Mouse (Mus musculus) embryonic facial prominence, embryonic 11.5 days (tissue): ENCODE measurements at regions not wholly inside any gene's neighbourhood (a gene's known extent, or its start where the extent isn't known, plus 50 kb on each side); places are given as distances from the start of the nearest gene placed in this dataset.
"Not testable (repeated sequence)": the region's sequence is repeated elsewhere in the genome, so short reads cannot be mapped to it uniquely, and the experiment has no call there.

Experiments
- ATAC-seq: fragments of 200-750 bp; cut with Nextera tagmentation; replicated peaks from 2 replicates; pipeline ENCODE4 v1.8.0; 2017; ENCODE audit warnings: low read depth; ENCODE audit not compliant: insufficient number of reproducible peaks, low FRiP score, low TSS enrichment
- DNase-seq: peaks from one replicate; pipeline ENCODE4 v3.0.0-alpha.2; 2015; ENCODE audit warnings: low spot score
- H3K27ac ChIP-seq: fragments of 300-500 bp; sonication (generic); replicated peaks from 2 replicates; pipeline ENCODE4 v1.5.1; 2014; ENCODE audit warnings: mild to moderate bottlenecking, low read depth, low read length, control low read depth
- H3K27me3 ChIP-seq: fragments of 300-500 bp; sonication (generic); 2 replicates; pipeline ENCODE4 v1.6.1; 2014; ENCODE audit warnings: mild to moderate bottlenecking, low read length, moderate library complexity, mixed read lengths; ENCODE audit not compliant: control insufficient read depth, insufficient read depth
- H3K36me3 ChIP-seq: fragments of 300-500 bp; sonication (generic); replicated peaks from 2 replicates; pipeline ENCODE4 v1.6.1; 2014; ENCODE audit warnings: low read depth, mild to moderate bottlenecking, low read length, moderate library complexity, mixed read lengths; ENCODE audit not compliant: control insufficient read depth, insufficient read depth
- H3K4me1 ChIP-seq: fragments of 300-500 bp; sonication (generic); 2 replicates; pipeline ENCODE4 v1.6.1; 2014; ENCODE audit warnings: low read length, mixed read lengths; ENCODE audit not compliant: control insufficient read depth, insufficient read depth
- H3K4me2 ChIP-seq: fragments of 300-500 bp; sonication (generic); 2 replicates; pipeline ENCODE4 v1.6.1; 2014; ENCODE audit warnings: low read depth, mild to moderate bottlenecking, control low read depth, low read length, moderate library complexity
- H3K4me3 ChIP-seq: fragments of 300-500 bp; sonication (generic); 2 replicates; pipeline ENCODE4 v1.5.1; 2014; ENCODE audit warnings: low read depth, low read length, control low read depth
- H3K9ac ChIP-seq: fragments of 300-500 bp; sonication (generic); replicated peaks from 2 replicates; pipeline ENCODE4 v1.6.1; 2014; ENCODE audit warnings: mild to moderate bottlenecking, control low read depth, low read length
- H3K9me3 ChIP-seq: fragments of 300-500 bp; sonication (generic); replicated peaks from 2 replicates; pipeline ENCODE4 v1.6.1; 2016; ENCODE audit warnings: mild to moderate bottlenecking, low read length, inconsistent platforms, mixed read lengths; ENCODE audit not compliant: control insufficient read depth
- WGBS: fragments of 180-500 bp; shearing (Covaris S2); extraction: QIAGEN DNeasy Blood & Tissue Kit; methylation state at CpG from one replicate; pipeline ENCODE4 v1.1.7; 2014; 5-methylcytosine and 5-hydroxymethylcytosine counted together

DNA sequence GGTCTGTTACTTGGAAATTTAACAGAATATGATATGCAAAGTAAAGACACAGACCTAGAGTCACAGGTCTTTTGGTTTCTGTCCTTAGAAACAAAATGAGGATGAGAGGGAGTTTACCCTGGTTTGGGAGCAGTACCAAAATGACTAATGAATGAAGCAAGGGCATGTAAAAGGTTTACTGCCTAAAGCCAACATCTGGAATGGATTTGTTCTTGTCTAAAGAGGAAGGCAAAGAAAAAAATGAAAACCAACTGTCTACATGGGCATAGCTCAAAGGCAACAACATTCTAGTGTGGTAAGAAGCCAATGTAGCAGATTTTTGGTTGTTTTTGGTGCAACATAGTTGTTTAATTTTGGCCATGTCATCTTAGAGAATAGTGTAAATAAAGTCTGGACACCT, 203.5 kb upstream of the Diaph2 start:
- DNase-seq (peak; percentile 57), ATAC-seq (no peak)
- Histone ChIP-seq H3K36me3 (no peaks in the 10 kb centered on the region), H3K27ac (no peak overlapping the region), H3K4me2 (no peak overlapping the region), H3K4me1 (no peaks in the 10 kb centered on the region), H3K9me3 (no peaks in the 10 kb centered on the region), H3K27me3 (no peaks in the 10 kb centered on the region), H3K4me3 (no peak overlapping the region), H3K9ac (no peak overlapping the region)

DNA sequence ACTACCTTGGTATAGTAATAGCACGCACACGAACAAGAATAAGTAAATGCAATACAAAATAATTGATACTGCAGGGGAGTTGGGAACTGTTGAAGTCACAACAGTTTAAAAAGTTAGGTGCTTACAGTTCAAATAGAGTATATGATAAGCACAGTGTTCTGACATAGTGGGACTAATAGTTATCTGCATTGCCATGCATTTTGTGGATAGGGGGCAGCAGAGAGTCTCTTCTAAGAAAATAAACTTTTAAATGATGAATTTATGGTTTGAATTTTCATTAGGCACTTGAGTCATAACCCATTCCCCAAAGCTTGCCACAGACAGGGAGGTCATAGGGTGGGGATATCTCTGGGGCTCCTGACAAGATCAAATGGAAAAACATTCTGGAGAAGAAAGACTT, 201.9 kb upstream of the Diaph2 start:
- no peaks in the 10 kb centered on the region for H3K36me3 ChIP-seq
- 89% methylated on average over 2 of the region's 2 CpGs for WGBS
- DNase-seq (peak; percentile 50), ATAC-seq (no peak)
- H3K4me1 ChIP-seq = no peaks in the 10 kb centered on the region
- H3K27ac ChIP-seq = no peak overlapping the region
- no peak overlapping the region for H3K4me2 ChIP-seq
- no peaks in the 10 kb centered on the region for H3K27me3 ChIP-seq
- H3K4me3 ChIP-seq = no peak overlapping the region
- no peaks in the 10 kb centered on the region for H3K9me3 ChIP-seq
- H3K9ac ChIP-seq = no peak overlapping the region

DNA sequence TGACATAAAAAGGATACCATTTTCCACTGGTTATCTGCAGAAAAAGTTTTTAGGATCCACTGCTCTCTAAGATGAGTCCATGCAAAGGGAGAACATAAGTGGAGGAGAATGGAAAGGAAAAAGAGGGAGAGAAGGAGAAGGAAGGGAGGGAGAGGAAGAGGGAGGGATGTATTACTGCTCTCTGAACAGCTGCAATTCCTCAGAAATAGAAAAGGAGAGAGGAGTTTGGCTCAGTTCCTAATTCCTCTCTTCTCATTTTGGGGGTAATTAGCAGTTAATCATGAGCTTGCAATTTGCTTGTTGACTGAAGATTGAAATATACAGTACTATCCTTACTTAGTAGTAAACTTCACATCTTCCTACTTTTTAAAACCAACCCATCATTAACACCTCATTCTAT, 193.5 kb upstream of the Diaph2 start:
- Histone ChIP-seq H3K4me3 (no peak overlapping the region), H3K27ac (no peak overlapping the region), H3K4me1 (no peaks in the 10 kb centered on the region), H3K9me3 (no peaks in the 10 kb centered on the region), H3K4me2 (no peak overlapping the region), H3K27me3 (no peaks in the 10 kb centered on the region), H3K36me3 (no peaks in the 10 kb centered on the region), H3K9ac (no peak overlapping the region)
- ATAC-seq = no peak
- DNase-seq = no peak

DNA sequence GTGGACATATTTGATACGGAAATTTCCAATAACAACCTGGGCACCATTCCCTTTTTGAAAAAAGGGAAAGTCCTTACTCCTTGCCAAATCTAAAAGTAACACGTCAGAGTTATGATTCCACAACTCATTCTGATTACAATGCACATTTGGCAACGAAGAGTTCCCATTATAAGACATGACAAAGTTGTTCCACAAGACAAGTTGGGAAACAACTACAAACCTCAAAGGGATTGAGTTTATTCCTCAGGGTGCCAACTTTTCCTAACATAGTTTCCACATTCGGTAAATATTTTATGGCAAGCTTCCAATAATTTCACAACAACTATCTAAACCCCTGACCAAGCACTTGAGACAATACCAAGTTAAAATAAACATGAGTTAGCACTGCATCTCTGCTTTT, 150.1 kb upstream of the Diaph2 start:
- Histone ChIP-seq H3K36me3 (no peaks in the 10 kb centered on the region), H3K4me3 (no peak overlapping the region), H3K27ac (no peak overlapping the region), H3K9me3 (no peaks in the 10 kb centered on the region), H3K4me1 (no peaks in the 10 kb centered on the region), H3K27me3 (no peaks in the 10 kb centered on the region), H3K9ac (no peak overlapping the region), H3K4me2 (no peak overlapping the region)
- ATAC-seq (no peak), DNase-seq (no peak)
- 83% methylated on average over 4 of the region's 4 CpGs for WGBS

DNA sequence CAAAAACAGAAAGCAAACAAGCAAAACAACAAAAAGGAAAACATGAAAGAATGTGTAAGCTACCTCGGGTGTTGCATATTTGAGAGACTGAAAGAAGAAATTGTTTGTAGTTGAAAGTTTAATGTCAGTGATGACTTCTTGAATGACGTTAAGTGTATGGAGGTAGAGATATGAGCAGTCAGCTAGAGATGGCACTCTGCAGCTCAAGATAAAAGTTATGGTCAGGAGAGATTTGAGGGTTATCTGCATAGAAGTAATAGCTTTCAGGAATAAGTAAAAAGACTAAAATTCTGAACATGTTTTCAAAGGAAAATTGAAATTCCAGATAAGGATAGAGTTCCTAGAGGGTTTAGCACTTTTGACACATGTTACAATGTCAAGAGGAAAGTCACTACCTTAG, 141.7 kb upstream of the Diaph2 start:
- ATAC-seq = no peak
- no peaks in the 10 kb centered on the region for H3K27me3 ChIP-seq
- no peak for DNase-seq
- H3K9me3 ChIP-seq = no peaks in the 10 kb centered on the region
- H3K27ac ChIP-seq = no peak overlapping the region
- no peaks in the 10 kb centered on the region for H3K4me1 ChIP-seq
- WGBS = 66% methylated on average over 2 of the region's 2 CpGs
- no peak overlapping the region for H3K4me3 ChIP-seq
- H3K36me3 ChIP-seq = no peaks in the 10 kb centered on the region
- no peak overlapping the region for H3K9ac ChIP-seq
- H3K4me2 ChIP-seq = no peak overlapping the region

DNA sequence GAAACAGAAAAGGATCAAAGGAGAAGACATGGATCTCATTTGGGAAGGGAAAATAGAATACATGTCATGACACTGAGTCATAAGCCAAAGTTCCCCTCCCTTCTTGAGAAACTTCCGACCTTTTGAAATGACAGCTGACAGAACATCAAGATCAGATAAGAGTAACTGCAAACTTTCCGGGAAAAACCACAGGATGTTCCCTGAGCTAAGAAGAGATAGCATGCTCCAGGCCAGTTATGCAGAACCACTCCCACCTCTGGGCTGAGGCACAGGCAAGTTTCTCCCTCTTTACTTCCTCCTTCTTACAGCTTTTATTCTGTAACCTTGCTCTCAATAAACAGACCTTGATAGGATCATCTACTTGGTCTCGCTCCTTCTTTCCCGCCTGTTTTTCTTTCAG, 138.0 kb upstream of the Diaph2 start:
- not testable (repeated sequence) for H3K36me3 ChIP-seq, H3K27ac ChIP-seq, DNase-seq, H3K4me2 ChIP-seq, H3K4me1 ChIP-seq, H3K4me3 ChIP-seq, ATAC-seq, H3K27me3 ChIP-seq, H3K9ac ChIP-seq, H3K9me3 ChIP-seq
- 83% methylated on average over 4 of the region's 4 CpGs for WGBS

DNA sequence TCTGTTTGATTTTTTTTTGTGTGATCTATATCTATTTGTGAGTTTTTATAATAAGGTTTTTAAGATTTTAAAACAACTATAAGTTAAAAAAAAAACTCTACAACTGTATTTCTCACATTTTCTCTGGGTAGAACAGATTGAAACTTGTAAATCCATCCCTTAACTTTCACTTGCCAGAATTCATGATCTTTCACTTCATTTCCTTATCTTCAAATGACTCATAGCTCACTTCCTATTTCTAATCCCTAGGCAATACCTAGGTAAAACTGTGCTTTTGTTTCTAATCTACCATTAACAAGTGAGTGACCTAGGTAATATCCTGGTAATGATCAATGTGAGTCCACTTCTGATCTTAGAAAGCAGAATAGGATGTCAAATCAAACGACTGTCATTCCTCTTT, 112.5 kb upstream of the Diaph2 start:
- Histone ChIP-seq H3K9ac (no peak overlapping the region), H3K36me3 (no peaks in the 10 kb centered on the region), H3K4me2 (no peak overlapping the region), H3K27me3 (no peaks in the 10 kb centered on the region), H3K4me3 (no peak overlapping the region), H3K4me1 (no peaks in the 10 kb centered on the region), H3K27ac (no peak overlapping the region), H3K9me3 (no peaks in the 10 kb centered on the region)
- ATAC-seq = no peak
- DNase-seq = no peak
- WGBS = 59% methylated on average over 1 of the region's 1 CpGs

DNA sequence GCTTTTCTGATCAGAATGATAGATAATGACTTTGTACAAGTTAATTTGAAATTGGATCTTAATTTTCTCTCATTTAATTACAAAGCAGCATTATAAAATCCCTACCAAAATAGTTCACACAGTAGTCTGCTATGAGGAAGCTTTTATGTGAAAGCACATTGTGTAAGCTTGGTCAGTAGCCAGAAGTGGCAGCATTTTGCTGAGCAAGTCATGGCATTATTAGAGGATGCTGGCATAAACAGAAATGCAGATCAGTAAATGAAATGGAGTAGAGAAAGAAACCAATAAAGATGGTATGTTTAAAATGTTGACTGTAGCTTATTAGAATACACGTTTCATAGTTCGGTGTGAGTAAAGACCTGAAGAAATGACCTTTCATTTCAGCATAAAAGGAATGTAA, 104.4 kb upstream of the Diaph2 start:
- H3K36me3 ChIP-seq = no peaks in the 10 kb centered on the region
- H3K4me3 ChIP-seq = no peak overlapping the region
- no peak overlapping the region for H3K27ac ChIP-seq
- 87% methylated on average over 2 of the region's 2 CpGs for WGBS
- no peaks in the 10 kb centered on the region for H3K9me3 ChIP-seq
- no peaks in the 10 kb centered on the region for H3K27me3 ChIP-seq
- DNase-seq = no peak
- H3K4me1 ChIP-seq = no peaks in the 10 kb centered on the region
- ATAC-seq = no peak
- no peak overlapping the region for H3K9ac ChIP-seq
- H3K4me2 ChIP-seq = no peak overlapping the region

DNA sequence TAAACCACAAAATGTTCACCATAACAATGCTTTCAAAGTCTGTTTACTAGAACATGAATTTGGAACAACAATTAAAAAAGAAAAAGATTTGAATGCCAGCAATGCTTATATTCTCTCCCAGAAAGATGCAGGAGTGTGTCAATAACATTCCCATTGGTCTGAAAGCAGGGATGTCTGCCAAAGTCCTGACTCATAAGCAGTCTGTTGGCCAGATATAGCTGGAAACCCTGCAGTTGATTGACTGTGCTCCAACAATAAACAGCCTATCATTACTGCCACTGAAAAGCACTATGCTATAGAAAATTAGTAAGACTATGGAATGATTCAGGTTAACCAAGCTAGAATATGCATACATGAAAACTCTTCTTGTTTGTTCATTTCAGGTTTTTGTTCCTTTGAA, 92.6 kb upstream of the Diaph2 start:
- no peaks in the 10 kb centered on the region for H3K9me3 ChIP-seq
- H3K4me2 ChIP-seq = no peak overlapping the region
- ATAC-seq = no peak
- H3K27ac ChIP-seq = no peak overlapping the region
- no peak overlapping the region for H3K9ac ChIP-seq
- H3K36me3 ChIP-seq = no peaks in the 10 kb centered on the region
- DNase-seq = no peak
- H3K4me1 ChIP-seq = no peaks in the 10 kb centered on the region
- no peaks in the 10 kb centered on the region for H3K27me3 ChIP-seq
- H3K4me3 ChIP-seq = no peak overlapping the region
